Mouse (Mus musculus) CH12.LX (cell line): ENCODE results near the gene Cldnd1. TPM values are rescaled to one million over a fixed set of nuclear protein-coding genes. Genes with fewer than 3 reads are reported as not detected.

Source experiments
- DNase-seq: peaks from one replicate; pipeline ENCODE4 v3.0.0-alpha.2; 2013; ENCODE audit errors: extremely low read depth
- H3K27ac ChIP-seq: 2 replicates; pipeline ENCODE4 v1.5.1; 2012; ENCODE audit warnings: low read depth, mild to moderate bottlenecking, control low read depth, moderate library complexity; ENCODE audit not compliant: insufficient read depth
- H3K27me3 ChIP-seq: replicated peaks from 2 replicates; pipeline ENCODE3; 2012; ENCODE audit warnings: inconsistent platforms
- H3K36me3 ChIP-seq, 2 experiments: replicated peaks in 1 of 2; 2 replicates each; pipeline versions ENCODE3 to v1.6.1; 2012; ENCODE audit warnings: inconsistent platforms in 1 of 2, low read length in 1 of 2, mild to moderate bottlenecking in 1 of 2, mixed read lengths in 1 of 2, moderate library complexity in 1 of 2; ENCODE audit not compliant: control insufficient read depth in 1 of 2, insufficient read depth in 1 of 2
- H3K4me1 ChIP-seq, 2 experiments: 2 replicates each; pipeline ENCODE4 v1.6.1; 2012; ENCODE audit warnings: inconsistent platforms in 1 of 2, moderate library complexity in 1 of 2; ENCODE audit not compliant: insufficient read depth in 2 of 2, control insufficient read depth in 1 of 2
- H3K4me2 ChIP-seq: 2 replicates; pipeline ENCODE4 v1.6.1; 2012; ENCODE audit warnings: low read depth, mild to moderate bottlenecking, control low read depth; ENCODE audit not compliant: poor library complexity, insufficient read depth, severe bottlenecking
- H3K4me3 ChIP-seq, 3 experiments: fragments of 150-350 bp in 1 of 3; sonication (generic) in 1 of 3; replicated peaks in 1 of 3; 2 replicates each; pipeline versions ENCODE3 to v1.5.1; 2011 to 2012; ENCODE audit warnings: low read depth in 2 of 3, low read length in 2 of 3, mild to moderate bottlenecking in 2 of 3, moderate library complexity in 2 of 3, control low read depth in 1 of 3, improper control_type of control experiment in 1 of 3, inconsistent platforms in 1 of 3, mixed read lengths in 1 of 3; ENCODE audit not compliant: poor library complexity in 1 of 3
- H3K79me2 ChIP-seq: replicated peaks from 2 replicates; pipeline ENCODE4 v1.6.1; 2012; ENCODE audit warnings: mild to moderate bottlenecking, moderate library complexity; ENCODE audit not compliant: control insufficient read depth, poor library complexity, insufficient read depth, severe bottlenecking; ENCODE audit errors: extremely low read depth
- H3K9ac ChIP-seq: 2 replicates; pipeline ENCODE4 v1.6.1; 2012; ENCODE audit warnings: low read depth, mild to moderate bottlenecking, control low read depth, moderate library complexity; ENCODE audit not compliant: insufficient read depth
- H3K9me3 ChIP-seq: replicated peaks from 2 replicates; pipeline ENCODE3; 2012; ENCODE audit warnings: low read length, inconsistent platforms, mixed read lengths
- BHLHE40 ChIP-seq: IDR thresholded peaks from 2 replicates; pipeline ENCODE4 v1.6.1; 2011; ENCODE audit warnings: mild to moderate bottlenecking, low read depth, low read length, improper control_type of control experiment
- CHD1 ChIP-seq: IDR thresholded peaks from 2 replicates; pipeline ENCODE4 v1.6.1; 2012; ENCODE audit warnings: low read depth, low read length, improper control_type of control experiment, inconsistent platforms
- CHD2 ChIP-seq: IDR thresholded peaks from 2 replicates; pipeline ENCODE4 v1.6.1; 2011; ENCODE audit warnings: low read length, improper control_type of control experiment
- CTCF ChIP-seq, 2 experiments: IDR thresholded peaks in 1 of 2; conservative IDR thresholded peaks in 1 of 2; 2 replicates each; pipeline ENCODE4 v1.5.1; 2011 to 2012; ENCODE audit warnings: low read depth in 2 of 2, low read length in 2 of 2, improper control_type of control experiment in 1 of 2, inconsistent platforms in 1 of 2, mild to moderate bottlenecking in 1 of 2, moderate library complexity in 1 of 2
- E2F4 ChIP-seq: IDR thresholded peaks from 2 replicates; pipeline ENCODE4 v1.6.1; 2011; ENCODE audit warnings: low read depth, low read length, improper control_type of control experiment; ENCODE audit not compliant: insufficient replicate concordance
- ELF1 ChIP-seq: IDR thresholded peaks from 2 replicates; pipeline ENCODE4 v1.6.1; 2014; ENCODE audit warnings: low read depth, mild to moderate bottlenecking, inconsistent platforms, low read length, improper control_type of control experiment
- EP300 ChIP-seq: IDR thresholded peaks from 2 replicates; pipeline ENCODE4 v1.6.1; 2011; ENCODE audit warnings: low read length, improper control_type of control experiment
- ETS1 ChIP-seq: conservative IDR thresholded peaks from 2 replicates; pipeline ENCODE4 v1.6.1; 2012; ENCODE audit warnings: low read depth, mild to moderate bottlenecking, inconsistent platforms, low read length, improper control_type of control experiment, moderate library complexity
- GABPA ChIP-seq: IDR thresholded peaks from 2 replicates; pipeline ENCODE4 v1.6.1; 2012; ENCODE audit warnings: low read depth, low read length, improper control_type of control experiment, inconsistent platforms; ENCODE audit not compliant: insufficient replicate concordance
- HCFC1 ChIP-seq: IDR thresholded peaks from 2 replicates; pipeline ENCODE4 v1.6.1; 2012; ENCODE audit warnings: low read depth, mild to moderate bottlenecking, inconsistent platforms, low read length, improper control_type of control experiment
- IRF4 ChIP-seq: IDR thresholded peaks from 2 replicates; pipeline ENCODE4 v1.6.1; 2014; ENCODE audit warnings: low read depth, mild to moderate bottlenecking, inconsistent platforms, low read length, improper control_type of control experiment
- JUN ChIP-seq: IDR thresholded peaks from 2 replicates; pipeline ENCODE4 v1.6.1; 2011; ENCODE audit warnings: low read depth, mild to moderate bottlenecking, low read length, improper control_type of control experiment, moderate library complexity; ENCODE audit not compliant: insufficient read depth
- JUND ChIP-seq: conservative IDR thresholded peaks from 2 replicates; pipeline ENCODE4 v1.6.1; 2011; ENCODE audit warnings: low read depth, low read length, improper control_type of control experiment
- KAT2A ChIP-seq: IDR thresholded peaks from 2 replicates; pipeline ENCODE4 v1.6.1; 2012; ENCODE audit warnings: low read length, improper control_type of control experiment, inconsistent platforms; ENCODE audit not compliant: insufficient replicate concordance
- MAFK ChIP-seq: IDR thresholded peaks from 2 replicates; pipeline ENCODE4 v1.6.1; 2011; ENCODE audit warnings: low read length, improper control_type of control experiment; ENCODE audit not compliant: insufficient replicate concordance
- MAX ChIP-seq: IDR thresholded peaks from 2 replicates; pipeline ENCODE4 v1.6.1; 2011; ENCODE audit warnings: low read length, improper control_type of control experiment
- MAZ ChIP-seq: IDR thresholded peaks from 2 replicates; pipeline ENCODE4 v1.6.1; 2012; ENCODE audit warnings: low read depth, mild to moderate bottlenecking, inconsistent platforms, low read length, improper control_type of control experiment, moderate library complexity
- MEF2A ChIP-seq: IDR thresholded peaks from 2 replicates; pipeline ENCODE4 v1.6.1; 2014; ENCODE audit warnings: low read depth, mild to moderate bottlenecking, inconsistent platforms, low read length, improper control_type of control experiment, borderline replicate concordance
- MXI1 ChIP-seq: IDR thresholded peaks from 2 replicates; pipeline ENCODE4 v1.6.1; 2011; ENCODE audit warnings: mild to moderate bottlenecking, low read depth, low read length, improper control_type of control experiment
- MYC ChIP-seq: IDR thresholded peaks from 2 replicates; pipeline ENCODE4 v1.6.1; 2011; ENCODE audit warnings: low read depth, mild to moderate bottlenecking, improper control_type of control experiment, low read length
- NELFE ChIP-seq: IDR thresholded peaks from 2 replicates; pipeline ENCODE4 v1.6.1; 2011; ENCODE audit warnings: low read depth, low read length, improper control_type of control experiment
- NRF1 ChIP-seq: IDR thresholded peaks from 2 replicates; pipeline ENCODE4 v1.6.1; 2014; ENCODE audit warnings: low read depth, mild to moderate bottlenecking, inconsistent platforms, low read length, improper control_type of control experiment, moderate library complexity
- PAX5 ChIP-seq: IDR thresholded peaks from 2 replicates; pipeline ENCODE4 v1.6.1; 2012; ENCODE audit warnings: low read length, inconsistent platforms, mixed read lengths
- POLR2A ChIP-seq: IDR thresholded peaks from 2 replicates; pipeline ENCODE4 v1.6.1; 2011; ENCODE audit warnings: low read depth, mild to moderate bottlenecking, improper control_type of control experiment, low read length
- POLR2AphosphoS2 ChIP-seq: IDR thresholded peaks from 2 replicates; pipeline ENCODE4 v1.6.1; 2011; ENCODE audit warnings: low read depth, low read length, improper control_type of control experiment
- RAD21 ChIP-seq: IDR thresholded peaks from 2 replicates; pipeline ENCODE4 v1.6.1; 2011; ENCODE audit warnings: low read depth, mild to moderate bottlenecking, low read length, improper control_type of control experiment, moderate library complexity
- RCOR1 ChIP-seq: conservative IDR thresholded peaks from 2 replicates; pipeline ENCODE4 v1.6.1; 2012; ENCODE audit warnings: low read depth, mild to moderate bottlenecking, inconsistent platforms, low read length, improper control_type of control experiment
- SIN3A ChIP-seq: IDR thresholded peaks from 2 replicates; pipeline ENCODE4 v1.6.1; 2012; ENCODE audit warnings: low read length, improper control_type of control experiment, inconsistent platforms
- SMC3 ChIP-seq: IDR thresholded peaks from 2 replicates; pipeline ENCODE4 v1.6.1; 2011; ENCODE audit warnings: low read depth, low read length, improper control_type of control experiment
- TBP ChIP-seq: conservative IDR thresholded peaks from 2 replicates; pipeline ENCODE4 v1.6.1; 2011; ENCODE audit warnings: low read depth, low read length, improper control_type of control experiment
- TCF12 ChIP-seq: IDR thresholded peaks from 2 replicates; pipeline ENCODE4 v1.6.1; 2014; ENCODE audit warnings: low read depth, mild to moderate bottlenecking, inconsistent platforms, low read length, improper control_type of control experiment
- UBTF ChIP-seq: IDR thresholded peaks from 2 replicates; pipeline ENCODE4 v1.6.1; 2012; ENCODE audit warnings: low read depth, mild to moderate bottlenecking, inconsistent platforms, low read length, improper control_type of control experiment, moderate library complexity
- USF1 ChIP-seq: IDR thresholded peaks from 2 replicates; pipeline ENCODE4 v1.6.1; 2014; ENCODE audit warnings: low read depth, mild to moderate bottlenecking, inconsistent platforms, low read length, improper control_type of control experiment
- USF2 ChIP-seq: conservative IDR thresholded peaks from 2 replicates; pipeline ENCODE4 v1.6.1; 2011; ENCODE audit warnings: low read depth, low read length, improper control_type of control experiment
- ZC3H11A ChIP-seq: IDR thresholded peaks from 2 replicates; pipeline ENCODE4 v1.6.1; 2012; ENCODE audit warnings: low read depth, mild to moderate bottlenecking, inconsistent platforms, low read length, improper control_type of control experiment
- ZKSCAN1 ChIP-seq: IDR thresholded peaks from 2 replicates; pipeline ENCODE4 v1.6.1; 2012; ENCODE audit warnings: low read depth, inconsistent platforms, low read length, improper control_type of control experiment, borderline replicate concordance
- ZMIZ1 ChIP-seq: IDR thresholded peaks from 2 replicates; pipeline ENCODE4 v1.6.1; 2012; ENCODE audit warnings: low read depth, mild to moderate bottlenecking, inconsistent platforms, low read length, improper control_type of control experiment
- ZNF384 ChIP-seq: IDR thresholded peaks from 2 replicates; pipeline ENCODE4 v1.6.1; 2012; ENCODE audit warnings: low read depth, low read length, improper control_type of control experiment, inconsistent platforms
- dilution Hi-C: fragments of 300-500 bp; cut with MboI; formaldehyde crosslinking; loops from 2 replicates; pipeline ENCODE4 v1.14.3; 2020; ENCODE audit warnings: low sequenced_read_pairs; ENCODE audit not compliant: extremely low pct_unique_long_range_greater_than_20kb, extremely low pct_ligation_motif_present
- in situ Hi-C: fragments of 300-500 bp; cut with MboI; formaldehyde crosslinking; loops from 3 replicates; pipeline ENCODE4 v1.14.3; 2019; ENCODE audit warnings: low sequenced_read_pairs, low pct_ligation_motif_present, low pct_unique_long_range_greater_than_20kb, mixed read lengths
- polyA plus RNA-seq: library from polyadenylated mRNA; unstranded; fragments of >175 nt; gene quantifications from 2 replicates; pipeline ENCODE4 v1.2.1, GENCODE M21; 2012; ENCODE audit warnings: low read depth; ENCODE audit not compliant: insufficient read length
- total RNA-seq, 2 experiments: library from RNA; depleted of rRNA; stranded (reverse); fragments of 300-350 nt in 1 of 2; fragments of >200 nt in 1 of 2; gene quantifications; 2 replicates each; pipeline ENCODE4 v1.2.3; 2012 to 2014

Cldnd1 gene
- total and polyA plus RNA-seq, 3 experiments = 59.9 to 80.6 (median 78.7) TPM

DNA sequence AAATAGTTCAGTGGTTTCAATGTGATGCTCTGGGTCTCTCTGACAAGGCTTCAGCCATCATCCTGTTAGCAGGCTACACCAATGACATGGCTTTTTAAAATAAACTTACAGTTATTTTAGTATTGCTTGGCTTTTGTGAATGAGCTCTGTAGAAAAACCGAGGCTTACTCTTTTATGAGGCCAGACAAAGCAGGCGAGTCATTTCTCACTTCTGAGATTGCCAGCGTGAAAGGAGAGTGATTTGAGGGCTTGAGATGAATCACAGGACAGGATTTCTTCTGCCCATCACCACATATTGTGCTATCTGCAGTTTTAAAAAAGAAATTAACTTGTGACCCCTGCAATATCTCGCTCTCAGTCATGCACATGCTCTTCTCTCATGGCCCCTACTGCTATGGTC is 12.7 kb upstream of the Cldnd1 start:
- in situ Hi-C loops = no loop called here
- H3K9me3 ChIP-seq = no peaks in the 10 kb centered on the region
- TF ChIP-seq SMC3 = peak; percentile 1; the same call in 1 of the 2 replicates
- TF ChIP-seq MYC = peak; percentile 74
- TF ChIP-seq RAD21 = no peak; the same call in 1 of the 2 replicates
- TF ChIP-seq POLR2AphosphoS2 = no peak
- TF ChIP-seq CTCF (conservative IDR thresholded peaks at IDR 0.05 in 1 of 2, IDR thresholded peaks at IDR 0.05 in 1 of 2; ENCODE audit: low read depth in 2 of 2, low read length in 2 of 2) = no peak
- no peak for TF ChIP-seq ZC3H11A
- TF ChIP-seq CHD2 = peak; percentile 76
- peak; percentile 86 for TF ChIP-seq ETS1
- TF ChIP-seq ZKSCAN1 = no peak
- no peak for TF ChIP-seq PAX5
- TF ChIP-seq JUND = peak; percentile 94
- TF ChIP-seq BHLHE40 = peak; percentile 93
- TF ChIP-seq MEF2A = peak; percentile 91
- TF ChIP-seq KAT2A = no peak
- TF ChIP-seq USF1 = no peak
- no peak for TF ChIP-seq MXI1
- no peak for TF ChIP-seq ELF1
- peak; percentile 86 for TF ChIP-seq MAFK
- TF ChIP-seq EP300 = peak; percentile 93
- no peak for TF ChIP-seq E2F4
- no peak for TF ChIP-seq POLR2A
- TF ChIP-seq CHD1 = no peak
- peak; percentile 97 for TF ChIP-seq IRF4
- no peak for TF ChIP-seq NRF1
- TF ChIP-seq SIN3A = 0 out of 2 replicates have a peak, but pooled peaks have one; percentile 20
- peak; percentile 75 for TF ChIP-seq TCF12
- TF ChIP-seq MAX = peak; percentile 68
- TF ChIP-seq RCOR1 = peak; percentile 85
- no peak for TF ChIP-seq USF2
- TF ChIP-seq NELFE = no peak
- peak; percentile 84 for TF ChIP-seq ZNF384
- no peak for TF ChIP-seq GABPA
- no peak for TF ChIP-seq ZMIZ1
- TF ChIP-seq UBTF = no peak
- TF ChIP-seq MAZ = peak; percentile 65; the same call in 1 of the 2 replicates
- TF ChIP-seq HCFC1 = no peak
- no peak; the same call in 1 of the 2 replicates for TF ChIP-seq TBP
- peak; percentile 93 for TF ChIP-seq JUN
- TF ChIP-seq, all 38 proteins: peak for 17
- peak; percentile 78 for DNase-seq
- H3K4me2 ChIP-seq = peak overlapping the region; percentile 87
- H3K4me3 ChIP-seq = peak overlapping the region in 1 of 3 experiments; percentile 51
- no peaks in the 10 kb centered on the region for H3K27me3 ChIP-seq
- H3K9ac ChIP-seq = peak overlapping the region; percentile 41
- peak overlapping the region; percentile 40; the same call in 1 of the 2 replicates for H3K27ac ChIP-seq
- peaks cover 0 to 31% of the 10 kb centered on the region in 2 experiments; a peak in 2 of 4 replicates for H3K4me1 ChIP-seq
- H3K79me2 ChIP-seq = peaks cover 9% of the 10 kb centered on the region; the same call in 1 of the 2 replicates
- dilution Hi-C loops = no loop called here
- peaks cover 12 to 17% of the 10 kb centered on the region in 2 experiments for H3K36me3 ChIP-seq
